Mouse (Mus musculus) cortical plate, adult 2 months (tissue): ENCODE measurements at regions not wholly inside any gene's neighbourhood (a gene's known extent, or its start where the extent isn't known, plus 50 kb on each side); places are given as distances from the start of the nearest gene placed in this dataset.

Experiments
- CTCF ChIP-seq: fragments of 200-500 bp; IDR thresholded peaks from 2 replicates; pipeline ENCODE4 v1.5.1; 2011; ENCODE audit warnings: mild to moderate bottlenecking, control low read depth, low read length; ENCODE audit not compliant: insufficient read depth; ENCODE audit errors: extremely low read depth
- POLR2A ChIP-seq: fragments of 200-500 bp; IDR thresholded peaks from 2 replicates; pipeline ENCODE4 v1.6.1; 2011; ENCODE audit warnings: mild to moderate bottlenecking, low read length, control low read depth; ENCODE audit not compliant: insufficient read depth; ENCODE audit errors: extremely low read depth

DNA sequence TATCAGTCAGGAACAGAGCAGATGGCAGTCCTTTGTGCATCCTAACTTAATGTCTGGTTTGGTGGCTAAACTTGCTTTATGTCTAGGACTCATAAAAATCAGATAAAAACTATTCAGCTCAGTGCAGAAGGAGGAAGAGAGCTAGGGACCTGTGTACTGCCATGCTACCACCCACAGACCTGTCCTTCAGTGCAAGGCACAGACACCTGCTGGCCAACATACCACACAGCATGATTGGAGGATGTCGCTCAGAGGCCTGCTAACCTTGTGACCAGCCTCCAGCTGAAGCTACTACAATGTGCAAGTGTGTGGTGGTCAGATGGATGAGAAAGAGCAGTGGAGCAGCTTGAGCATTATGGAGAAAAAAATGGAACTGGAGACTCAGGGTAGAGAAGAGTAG is 73.0 kb upstream of the Ppp6c start:
- TF ChIP-seq POLR2A, result no peak
- TF ChIP-seq CTCF, result no peak
